Mouse (Mus musculus): ENCODE results near the gene Ccsap.

GRCm38 (mm10) chr8:123866971-123867370 lies 7.0 kb upstream of the Ccsap start:
- TF ChIP-seq POLR2A (IDR thresholded peaks at IDR 0.05; ENCODE audit: borderline replicate concordance, extremely low read depth, insufficient read depth, insufficient read length, poor library complexity, severe bottlenecking) (no peak), CTCF (IDR thresholded peaks at IDR 0.05; ENCODE audit: borderline replicate concordance, extremely low read depth, insufficient read depth, insufficient read length) (no peak)
